Mouse (Mus musculus) right cerebral cortex, adult 18-20 months (tissue): ENCODE measurements at regions not wholly inside any gene's neighbourhood (a gene's known extent, or its start where the extent isn't known, plus 50 kb on each side); places are given as distances from the start of the nearest gene placed in this dataset.

ENCODE experiments used
- DNase-seq: peaks from one replicate; pipeline ENCODE4 v3.0.0; 2022; ENCODE audit warnings: mixed read lengths

DNA sequence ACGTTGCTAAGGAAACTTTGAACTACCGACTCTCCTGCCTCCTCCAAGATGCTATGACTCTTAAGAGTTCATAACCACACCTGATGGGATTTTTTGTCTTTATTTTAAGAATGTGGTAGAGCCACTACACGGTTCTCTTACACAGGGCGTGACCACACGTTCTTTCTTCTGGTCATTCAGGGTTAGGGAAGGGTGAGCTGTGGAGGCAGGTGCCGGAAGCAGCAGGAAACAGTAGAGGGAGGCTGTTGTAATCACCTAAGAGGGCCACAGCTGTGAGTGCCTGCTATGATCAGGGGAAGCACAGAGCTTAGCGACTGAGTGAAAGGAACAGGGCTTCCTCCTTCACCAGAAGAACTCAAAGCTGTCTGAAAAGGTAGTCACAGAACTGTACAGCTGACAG, 50.6 kb upstream of the Larp1 start:
- no peak for DNase-seq

DNA sequence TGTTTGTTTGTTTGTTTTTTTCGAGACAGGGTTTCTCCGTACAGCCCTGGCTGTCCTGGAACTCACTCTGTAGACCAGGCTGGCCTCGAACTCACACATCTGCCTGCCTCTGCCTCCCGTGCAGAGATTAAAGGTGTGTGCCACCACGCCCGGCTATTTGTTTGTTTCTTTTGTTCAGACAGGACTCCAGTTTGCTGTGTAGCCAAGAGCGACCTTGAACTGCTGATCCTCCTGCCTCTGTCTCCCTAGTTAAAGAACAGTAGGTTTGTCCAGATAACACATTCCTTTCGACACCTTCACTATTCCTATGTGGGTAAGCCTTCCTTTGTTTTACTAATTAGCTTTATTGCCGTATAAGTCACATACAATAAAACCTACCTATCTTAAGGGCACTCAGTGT, 52.0 kb upstream of the Larp1 start:
- DNase-seq: no peak

DNA sequence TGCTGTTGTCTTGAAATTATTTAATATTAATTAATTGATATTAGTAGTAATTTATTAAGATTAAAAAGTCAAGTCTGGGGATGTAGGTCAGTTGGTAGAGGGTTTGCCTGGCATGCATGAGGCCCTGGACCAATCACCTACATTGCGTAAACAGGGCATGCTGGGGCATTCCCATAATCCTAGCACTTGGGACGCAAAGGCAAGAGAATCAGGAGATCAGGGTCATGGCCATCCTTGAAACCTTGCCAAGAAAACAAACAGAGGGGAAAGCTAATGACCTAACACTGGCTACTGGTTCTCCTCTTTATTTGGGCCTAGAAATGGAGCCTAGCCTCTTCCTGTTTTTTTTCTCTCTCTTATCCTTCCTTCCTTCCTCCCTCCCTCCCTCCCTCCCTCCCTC, 52.8 kb upstream of the Larp1 start:
- DNase-seq: no peak

DNA sequence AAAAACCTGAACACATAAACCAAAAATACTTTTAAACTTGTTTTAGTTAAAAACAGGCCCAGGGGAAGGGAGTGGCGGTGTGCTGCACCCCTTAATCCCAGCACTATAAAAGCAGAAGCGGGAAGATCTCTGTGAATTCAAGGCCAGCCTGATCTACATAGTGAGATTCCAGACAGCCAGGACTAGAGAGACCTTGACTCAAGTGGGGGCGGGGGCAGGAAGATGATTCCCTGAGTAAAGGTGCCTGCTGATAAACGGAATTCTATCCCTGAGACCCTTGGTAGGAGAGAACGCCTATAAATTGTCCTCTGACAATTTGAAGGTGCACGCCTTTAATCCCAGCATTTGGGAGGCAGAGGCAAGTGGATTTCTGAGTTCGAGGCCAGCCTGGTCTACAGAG, 53.4 kb upstream of the Larp1 start:
- DNase-seq: no peak

DNA sequence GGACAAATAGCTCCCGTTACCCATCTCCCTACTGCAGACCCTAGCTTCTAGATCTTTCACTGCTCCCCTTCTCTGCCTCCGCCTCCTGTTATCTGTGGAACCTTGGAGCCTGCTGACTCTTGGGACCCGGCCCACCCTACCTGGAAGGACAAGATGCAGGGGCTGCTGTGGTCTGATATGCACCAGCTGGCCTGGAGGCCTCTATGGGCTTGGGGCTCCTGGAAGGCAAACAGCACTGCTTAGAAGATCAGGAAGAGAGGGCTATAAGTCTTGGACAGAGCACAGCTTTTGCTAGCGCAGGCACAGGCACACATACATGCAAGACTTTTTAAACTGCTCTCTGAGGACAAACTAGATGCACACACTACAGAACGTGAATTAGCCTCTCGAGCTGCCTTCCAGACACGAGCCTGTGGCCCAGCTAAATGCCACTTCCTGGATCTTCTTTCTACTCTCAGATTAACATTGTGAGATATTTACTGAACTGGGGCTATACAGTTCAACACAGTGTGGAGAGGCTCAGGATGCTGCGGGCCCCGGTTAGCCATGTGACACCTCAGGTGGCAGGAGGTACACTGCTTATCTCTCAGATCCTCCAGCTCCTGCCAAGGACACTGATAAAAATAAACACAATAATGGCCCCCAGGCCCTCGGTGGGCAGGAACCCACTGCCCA, 54.2 kb upstream of the Larp1 start:
- no peak for DNase-seq

DNA sequence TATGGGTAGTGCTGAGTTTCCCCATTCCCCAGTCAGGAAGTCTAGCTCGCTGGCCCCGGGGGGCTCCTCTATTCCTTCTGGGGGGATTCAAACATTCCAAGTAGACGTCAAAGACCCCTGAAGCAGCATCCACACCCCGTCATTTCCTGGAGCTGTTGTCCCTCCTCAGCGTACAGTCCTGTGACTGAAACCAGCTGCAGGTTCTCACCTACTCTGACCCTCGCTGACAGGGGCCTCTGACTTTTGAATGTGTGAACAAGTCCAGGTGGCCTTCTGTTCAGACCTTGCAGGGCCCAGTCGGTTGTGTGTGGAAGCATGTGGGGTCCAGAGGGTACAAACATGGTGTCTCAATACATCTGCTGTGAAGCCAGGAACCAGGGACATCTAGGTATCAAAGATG, 55.2 kb upstream of the Larp1 start:
- no peak for DNase-seq

- no peak for DNase-seq
Observed at GRCm38 (mm10) chr11:57952619-57953018, 56.2 kb upstream of the Larp1 start.

GRCm38 (mm10) chr11:57951541-57952326, 57.1 kb upstream of the Larp1 start:
- DNase-seq: no peak

- peak; percentile 25 for DNase-seq
Observed at GRCm38 (mm10) chr11:57950989-57951388, 57.9 kb upstream of the Larp1 start.

DNA sequence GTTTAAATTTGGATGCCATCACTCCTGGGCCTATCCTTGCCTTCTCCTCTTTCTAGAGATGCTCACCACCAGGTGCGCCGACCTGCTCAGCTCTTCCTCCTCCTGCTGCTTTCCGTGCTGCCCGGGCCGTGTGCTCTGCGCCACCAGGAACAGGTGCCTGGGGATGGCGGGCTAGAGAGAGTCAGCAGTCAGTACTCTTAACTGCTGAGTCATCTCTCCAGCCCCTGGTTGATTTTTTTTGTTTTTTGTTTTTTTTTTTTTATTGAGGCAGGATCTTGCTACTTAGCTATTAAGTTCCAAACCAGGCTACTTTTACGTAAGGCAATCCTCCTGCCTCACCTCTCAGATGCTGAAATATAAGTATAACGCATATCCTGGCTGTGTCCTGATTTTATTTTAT, 59.8 kb upstream of the Larp1 start:
- DNase-seq: no peak

DNA sequence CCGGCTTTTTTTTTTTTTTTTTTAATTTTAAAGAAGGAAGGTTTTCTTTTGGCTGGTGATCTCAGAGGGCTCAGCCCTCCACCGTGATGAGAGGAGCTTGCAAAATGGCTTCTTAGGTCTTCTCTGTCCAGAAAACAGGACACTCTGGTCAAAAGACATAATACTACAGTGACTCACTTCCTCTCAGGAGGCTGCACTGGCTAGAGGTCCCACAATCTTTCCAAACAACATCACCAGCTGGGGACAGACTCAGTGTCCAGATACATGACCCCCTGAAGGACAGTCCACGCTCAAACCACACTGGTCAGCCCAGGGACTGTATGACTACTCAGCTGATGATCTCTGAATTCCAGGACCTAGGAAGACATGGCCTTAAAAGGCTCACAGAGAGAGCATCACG, 61.5 kb upstream of the Larp1 start:
- no peak for DNase-seq

- DNase-seq: peak; percentile 79
Observed at GRCm38 (mm10) chr11:57934391-57934850, 74.4 kb upstream of the Larp1 start.

DNA sequence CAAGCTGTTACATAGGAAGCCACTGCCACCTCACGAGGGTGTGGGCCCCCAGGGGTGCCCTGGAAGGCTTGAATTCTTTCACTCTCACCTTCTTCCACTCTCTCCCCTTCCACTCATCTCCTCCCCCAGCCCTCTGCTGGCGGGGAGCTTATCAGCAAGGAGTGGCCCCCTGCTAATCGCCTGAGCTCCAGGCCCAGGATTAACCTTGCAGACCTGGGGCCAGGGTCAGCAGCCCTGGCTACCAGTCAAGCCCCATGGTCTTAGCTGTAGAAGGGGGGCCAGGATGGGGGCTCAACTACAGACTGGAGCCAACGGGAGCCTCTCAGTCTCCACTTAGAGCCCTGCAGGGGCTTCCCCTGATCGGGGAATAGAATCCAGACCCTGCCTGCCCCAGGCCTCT, 75.8 kb upstream of the Larp1 start:
- no peak for DNase-seq

GRCm38 (mm10) chr11:57929506-57929905, 79.4 kb upstream of the Larp1 start:
- DNase-seq: no peak

DNA sequence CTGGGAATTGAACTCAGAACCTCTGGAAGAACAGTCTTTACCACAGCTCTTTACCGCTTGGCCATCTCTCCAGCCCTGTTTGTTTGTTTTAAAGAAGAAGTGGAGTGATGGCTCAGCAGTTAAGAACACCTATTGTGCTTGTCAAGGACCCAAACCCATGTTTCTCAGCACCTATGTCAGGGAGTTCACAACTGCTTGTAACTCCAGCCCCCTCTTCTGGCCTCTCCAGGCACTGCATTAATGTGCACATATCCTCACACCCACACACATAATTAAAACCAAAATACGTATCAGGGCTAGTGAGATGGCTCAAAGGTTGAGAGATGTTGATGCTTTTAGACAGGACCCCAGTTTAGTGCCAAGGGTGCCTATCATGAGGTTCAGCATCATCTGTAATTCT, 87.6 kb upstream of the Hand1 start:
- no peak for DNase-seq

GRCm38 (mm10) chr11:57918447-57919059, 85.9 kb upstream of the Hand1 start:
- no peak for DNase-seq

DNA sequence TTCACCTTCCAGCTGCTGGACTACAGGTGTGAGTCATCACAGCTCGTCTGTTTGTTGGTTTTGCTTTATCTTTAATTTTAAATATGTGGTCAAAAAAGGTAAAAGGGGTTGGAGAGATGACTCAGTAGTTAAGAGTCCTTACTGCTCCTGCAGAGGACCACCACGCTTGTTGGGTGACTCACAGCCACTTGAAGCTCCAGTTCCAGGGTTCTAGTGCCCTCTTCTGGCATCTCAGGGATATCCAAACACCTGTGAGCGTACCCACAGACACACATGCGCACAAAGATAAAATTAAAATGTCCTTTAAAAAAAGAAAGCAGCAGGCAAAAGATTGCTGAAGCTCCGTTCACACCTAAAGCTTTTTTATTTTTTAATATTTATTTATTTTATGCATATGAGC, 85.4 kb upstream of the Hand1 start:
- DNase-seq: no peak

DNA sequence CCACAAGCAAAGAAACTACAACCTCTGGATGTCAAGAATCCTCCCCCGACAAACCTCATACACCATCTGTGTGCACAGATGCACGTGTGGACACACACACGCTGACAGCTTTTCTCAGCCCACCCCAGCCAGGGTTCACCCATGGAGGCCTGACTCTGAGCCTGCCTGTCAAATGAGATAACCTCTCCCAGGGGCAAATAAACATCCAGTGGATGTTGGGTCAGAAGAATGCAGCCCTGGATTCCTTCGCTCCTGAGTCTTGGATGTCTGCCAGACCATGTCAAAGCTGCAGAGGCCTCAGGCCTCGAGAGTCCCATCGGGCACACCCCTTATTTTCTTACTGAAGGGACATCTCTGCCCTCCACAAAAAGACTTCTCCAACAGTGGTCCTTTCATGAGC, 83.4 kb upstream of the Hand1 start:
- DNase-seq: no peak

GRCm38 (mm10) chr11:57913801-57914560, 81.4 kb upstream of the Hand1 start:
- DNase-seq: no peak

DNA sequence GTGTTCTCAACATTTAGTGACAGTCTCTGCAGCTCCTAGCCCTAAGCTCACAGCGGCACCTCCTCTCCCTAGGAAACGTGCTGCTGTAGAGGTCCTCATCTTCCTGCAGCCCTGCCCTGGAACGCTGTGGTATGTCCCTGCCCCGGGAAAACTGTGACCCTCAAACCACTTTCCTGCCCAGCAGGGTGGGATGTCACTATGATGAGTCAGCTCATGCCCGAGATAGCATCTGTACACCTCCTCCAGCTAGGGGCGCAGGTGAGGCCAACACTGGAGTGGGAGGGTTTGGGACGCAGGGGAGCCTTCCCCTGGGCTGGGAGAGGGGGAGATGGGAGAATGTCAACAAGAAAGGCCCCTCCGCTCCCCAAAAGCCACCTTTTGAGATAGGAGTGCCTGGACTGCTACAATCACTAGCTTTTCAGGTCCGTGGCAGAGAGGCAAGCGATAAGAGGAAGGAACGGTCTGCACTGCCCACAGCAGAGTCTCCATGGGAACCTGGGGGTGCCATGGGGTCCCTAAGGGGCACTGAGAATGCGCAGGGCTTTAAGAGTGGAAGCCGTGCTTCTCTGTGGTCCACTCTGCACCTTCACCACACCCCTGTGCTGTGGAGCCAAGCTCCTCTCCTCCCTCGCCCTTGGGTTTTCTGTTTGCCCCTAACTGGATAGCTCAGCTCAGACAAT, 80.5 kb upstream of the Hand1 start:
- no peak for DNase-seq

DNA sequence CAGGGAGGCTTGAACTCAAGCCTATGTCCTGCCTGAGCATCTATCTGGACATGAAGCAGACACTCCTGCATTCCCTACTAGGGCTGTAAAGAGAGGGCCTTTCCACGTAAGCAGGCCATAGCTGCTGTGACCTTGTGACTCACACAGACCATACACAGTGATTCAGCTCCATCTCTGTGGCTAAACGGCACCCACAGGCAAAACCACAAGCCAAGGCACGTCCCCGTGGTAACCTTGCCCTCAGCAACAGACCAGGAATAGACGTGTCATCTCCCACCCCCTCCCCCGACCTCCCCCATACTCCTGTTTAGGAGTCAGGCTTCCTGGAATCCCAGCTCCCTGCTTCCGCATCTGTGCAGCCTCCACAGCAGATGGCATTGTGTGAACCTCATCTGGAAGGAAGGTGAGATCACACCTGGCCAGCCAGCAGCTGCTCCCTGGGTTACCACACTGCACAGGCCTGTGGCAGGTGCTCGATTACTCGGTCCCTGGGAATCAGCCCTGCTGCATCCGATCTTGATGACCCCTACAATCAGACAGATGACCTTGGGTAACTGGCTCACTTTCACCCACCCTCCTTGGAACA, 79.2 kb upstream of the Hand1 start:
- no peak for DNase-seq

DNA sequence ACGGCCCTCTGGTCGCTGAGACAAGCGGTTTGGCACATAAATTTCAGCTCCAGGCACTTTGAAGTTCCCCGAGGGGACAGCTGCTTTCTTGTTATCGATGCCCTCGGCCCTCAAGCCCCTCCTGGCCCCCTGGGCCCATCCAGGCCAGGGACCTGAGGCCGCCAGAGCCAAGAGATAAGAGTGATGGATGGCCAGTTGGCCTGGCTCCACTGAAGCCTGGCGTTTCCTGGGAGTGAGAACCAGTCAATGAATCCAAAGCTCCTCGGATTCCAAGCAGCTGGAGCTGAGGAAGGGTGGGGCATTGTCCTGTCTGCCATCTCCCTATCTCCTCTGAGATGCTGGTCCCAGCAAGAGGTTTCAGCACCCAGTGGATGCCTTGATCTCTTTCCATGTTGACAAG, 71.6 kb upstream of the Hand1 start:
- DNase-seq: no peak
